Mouse (Mus musculus) heart, postnatal 0 days (tissue): Measurements from ENCODE around the gene Runx1. TPM values are rescaled to one million over a fixed set of nuclear protein-coding genes. Genes with fewer than 3 reads are reported as not detected.

Experiments
- ATAC-seq: fragments of 200-750 bp; cut with Nextera tagmentation; 2 replicates; pipeline ENCODE4 v1.8.0; 2017; ENCODE audit warnings: low read depth, moderate number of reproducible peaks, moderate library complexity; ENCODE audit not compliant: insufficient read depth
- DNase-seq: peaks from one replicate; pipeline ENCODE4 v3.0.0-alpha.2; 2016; ENCODE audit warnings: low spot score
- H3K27ac ChIP-seq: fragments of 300-500 bp; sonication (generic); 2 replicates; pipeline ENCODE4 v1.5.1; 2014; ENCODE audit warnings: low read depth, mild to moderate bottlenecking
- H3K27me3 ChIP-seq: fragments of 300-500 bp; sonication (generic); 2 replicates; pipeline ENCODE4 v1.6.1; 2014; ENCODE audit warnings: low read length, mixed read lengths; ENCODE audit not compliant: control insufficient read depth, insufficient read depth
- H3K36me3 ChIP-seq: fragments of 300-500 bp; sonication (generic); replicated peaks from 2 replicates; pipeline ENCODE4 v1.6.1; 2014; ENCODE audit warnings: low read length, mixed read lengths; ENCODE audit not compliant: control insufficient read depth, insufficient read depth
- H3K4me1 ChIP-seq: fragments of 300-500 bp; sonication (generic); 2 replicates; pipeline ENCODE4 v1.6.1; 2014; ENCODE audit warnings: antibody characterized with exemption; ENCODE audit not compliant: control insufficient read depth, insufficient read depth
- H3K4me2 ChIP-seq: fragments of 300-500 bp; sonication (generic); 2 replicates; pipeline ENCODE4 v1.6.1; 2014; ENCODE audit warnings: low read depth, mild to moderate bottlenecking, low read length, moderate library complexity
- H3K4me3 ChIP-seq: fragments of 300-500 bp; sonication (generic); 2 replicates; pipeline ENCODE4 v1.5.1; 2014; ENCODE audit warnings: low read depth, low read length
- H3K9ac ChIP-seq: fragments of 300-500 bp; sonication (generic); replicated peaks from 2 replicates; pipeline ENCODE4 v1.6.1; 2014; ENCODE audit warnings: low read depth, low read length, mixed read lengths
- H3K9me3 ChIP-seq: fragments of 300-500 bp; sonication (generic); replicated peaks from 2 replicates; pipeline ENCODE4 v1.6.1; 2016; ENCODE audit warnings: low read length; ENCODE audit not compliant: control insufficient read depth
- CTCF ChIP-seq: IDR thresholded peaks from 2 replicates; pipeline ENCODE4 v1.5.1; 2016; ENCODE audit warnings: antibody characterized with exemption, control low read depth, low read depth
- EP300 ChIP-seq: IDR thresholded peaks from 2 replicates; pipeline ENCODE4 v1.6.1; 2016; ENCODE audit warnings: antibody characterized with exemption, low read depth
- WGBS: fragments of 180-500 bp; shearing (Covaris S2); extraction: QIAGEN DNeasy Blood & Tissue Kit; methylation state at CpG from one replicate; pipeline ENCODE4 v1.1.7; 2014; 5-methylcytosine and 5-hydroxymethylcytosine counted together
- polyA plus RNA-seq: library from polyadenylated mRNA; unstranded; fragments of >200 nt; fragmentation: Nextera tagmentation; extraction: Ambion mirVana; gene quantifications from 2 replicates; pipeline ENCODE4 v1.2.1, GENCODE M21; 2015
- total RNA-seq: library from RNA; depleted of rRNA; stranded (reverse); fragments of >200 nt; gene quantifications from 2 replicates; pipeline ENCODE4 v1.2.3, GENCODE M21; 2014; ENCODE audit warnings: low replicate concordance

The Runx1 gene
- total and polyA plus RNA-seq, 2 experiments from 2014 or later: 0.33 to 1.3 TPM

GRCm38 (mm10) chr16:92856779-92857178, 30.8 kb upstream of the Runx1 start:
- no peak for ATAC-seq
- 55% methylated on average over 3 of the region's 3 CpGs for WGBS
- Histone ChIP-seq H3K4me3 (no peak overlapping the region), H3K36me3 (no peaks in the 10 kb centered on the region), H3K27ac (no peak overlapping the region), H3K9ac (no peak overlapping the region), H3K9me3 (no peaks in the 10 kb centered on the region), H3K4me2 (no peak overlapping the region), H3K27me3 (peaks cover 14% of the 10 kb centered on the region; the same call in 1 of the 2 replicates), H3K4me1 (no peaks in the 10 kb centered on the region)
- TF ChIP-seq CTCF: no peak
- TF ChIP-seq EP300: no peak
- no peak for DNase-seq

- whole genome bisulfite sequencing: 82% methylated on average over 6 of the region's 6 CpGs
- ATAC-seq (no peak), DNase-seq (no peak)
- no peak for TF ChIP-seq CTCF
- H3K4me2 ChIP-seq: no peak overlapping the region
- no peak overlapping the region for H3K4me3 ChIP-seq
- H3K4me1 ChIP-seq: no peaks in the 10 kb centered on the region
- H3K27me3 ChIP-seq: peaks cover 10% of the 10 kb centered on the region; the same call in 1 of the 2 replicates
- no peaks in the 10 kb centered on the region for H3K9me3 ChIP-seq
- no peak overlapping the region for H3K9ac ChIP-seq
- H3K36me3 ChIP-seq: no peaks in the 10 kb centered on the region
- no peak overlapping the region for H3K27ac ChIP-seq
Observed at GRCm38 (mm10) chr16:92852276-92852675, 26.3 kb upstream of the Runx1 start.

DNA sequence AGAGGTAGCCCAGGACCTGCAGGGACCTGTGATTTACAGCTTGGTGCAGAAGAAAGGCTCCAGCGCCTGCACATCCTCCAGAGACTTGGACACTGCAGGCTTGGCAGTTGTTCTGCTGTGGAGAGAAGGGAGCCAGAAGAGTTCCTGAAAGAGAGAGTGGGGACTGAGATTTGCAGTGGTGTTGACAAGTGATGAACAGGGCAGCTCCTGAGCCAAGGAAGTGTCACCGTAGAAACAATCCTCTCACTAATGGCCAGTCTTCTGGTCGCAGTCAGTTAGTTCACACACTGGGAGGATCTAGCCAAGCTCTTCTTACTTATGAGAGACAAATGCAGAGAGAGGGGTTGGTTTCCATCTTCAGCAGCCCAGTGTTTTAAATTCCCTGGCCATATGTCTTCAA, 24.5 kb upstream of the Runx1 start:
- TF ChIP-seq CTCF: no peak
- no peak for TF ChIP-seq EP300
- Histone ChIP-seq H3K9me3 (no peaks in the 10 kb centered on the region), H3K9ac (no peak overlapping the region), H3K27ac (no peak overlapping the region), H3K4me1 (no peaks in the 10 kb centered on the region), H3K4me2 (no peak overlapping the region), H3K36me3 (no peaks in the 10 kb centered on the region), H3K4me3 (no peak overlapping the region), H3K27me3 (peaks cover 5% of the 10 kb centered on the region; the same call in 1 of the 2 replicates)
- DNase-seq (no peak), ATAC-seq (no peak)
- 33% methylated on average over 3 of the region's 3 CpGs for WGBS

DNA sequence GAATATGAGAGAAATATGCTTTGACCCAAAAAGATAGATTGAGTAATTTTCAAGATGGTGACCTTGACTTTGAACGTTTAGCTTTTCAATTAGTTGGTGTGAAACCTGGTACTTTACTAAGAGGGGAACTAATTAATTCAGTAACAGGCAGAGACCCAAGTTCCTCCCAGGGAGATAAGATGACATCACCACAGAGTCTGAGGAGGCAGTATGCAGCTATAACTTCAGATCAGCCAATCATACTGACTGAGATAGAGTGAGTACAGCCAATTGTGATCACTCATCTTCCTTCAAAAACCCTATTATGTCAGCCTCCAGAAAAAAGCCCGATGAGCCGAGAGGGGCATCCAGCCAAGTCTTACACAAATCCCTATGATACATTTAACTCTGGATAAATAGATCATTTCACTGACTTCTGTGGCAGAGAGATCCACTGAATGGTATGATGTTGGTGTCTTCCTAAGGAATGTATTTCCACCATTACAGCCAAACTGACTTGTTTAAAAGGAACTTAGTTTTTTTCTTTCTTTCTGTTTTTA, 21.9 kb upstream of the Runx1 start:
- DNase-seq (no peak), ATAC-seq (no peak)
- TF ChIP-seq EP300: no peak
- no peak for TF ChIP-seq CTCF
- no peaks in the 10 kb centered on the region for H3K4me1 ChIP-seq
- H3K9ac ChIP-seq: no peak overlapping the region
- H3K4me2 ChIP-seq: no peak overlapping the region
- 57% methylated on average over 3 of the region's 3 CpGs for WGBS
- no peaks in the 10 kb centered on the region for H3K36me3 ChIP-seq
- no peak overlapping the region for H3K27ac ChIP-seq
- H3K4me3 ChIP-seq: no peak overlapping the region
- H3K9me3 ChIP-seq: no peaks in the 10 kb centered on the region
- H3K27me3 ChIP-seq: peaks cover 5% of the 10 kb centered on the region; the same call in 1 of the 2 replicates

DNA sequence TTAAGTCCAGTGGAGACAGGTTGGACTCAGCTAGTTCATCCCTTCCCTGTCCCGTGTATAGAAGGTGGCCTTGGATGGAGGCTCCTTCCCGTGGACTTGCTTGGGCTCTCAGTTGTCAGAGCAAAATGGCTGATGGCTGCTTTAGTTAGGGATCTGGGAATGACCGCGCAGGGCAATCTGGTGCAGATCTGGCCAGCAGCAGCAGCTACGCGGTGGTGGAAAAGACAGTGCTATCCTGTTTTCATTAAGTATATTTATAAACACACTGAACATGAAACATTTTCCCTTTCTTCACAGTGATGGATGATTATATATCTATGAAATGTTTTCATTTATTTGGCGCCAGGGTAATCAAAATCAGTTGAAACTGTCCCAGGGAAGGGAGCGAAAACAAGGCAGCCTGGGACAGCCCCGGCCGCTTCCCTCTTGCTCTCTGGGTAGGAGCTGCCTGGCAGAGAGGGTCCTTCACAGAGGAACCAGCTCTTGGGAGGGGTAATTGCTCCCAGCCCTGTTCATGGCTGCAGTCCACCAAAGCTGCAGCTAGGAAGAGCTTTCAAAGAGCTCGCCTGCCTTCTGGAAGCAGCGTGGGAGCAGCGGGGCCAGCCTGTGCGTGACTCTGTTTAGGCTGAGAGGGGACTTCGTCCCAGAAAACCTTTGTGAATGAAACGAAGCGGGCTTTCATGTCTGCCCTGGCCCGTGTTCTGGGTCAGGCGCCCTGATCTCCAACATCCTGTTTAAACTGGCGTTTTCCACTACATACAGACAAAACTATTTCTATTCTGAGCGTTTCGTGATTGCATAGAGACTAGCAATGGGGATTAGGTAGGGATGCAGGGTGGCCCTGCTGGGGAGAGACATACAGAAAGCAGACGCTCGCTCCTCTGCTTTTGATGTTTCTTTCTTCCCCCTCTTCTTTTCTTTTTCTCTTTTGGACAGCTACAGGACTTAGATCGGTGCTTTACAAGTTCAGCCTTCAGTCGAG, 19.6 kb upstream of the Runx1 start:
- Histone ChIP-seq H3K4me3 (no peak overlapping the region), H3K27me3 (no peaks in the 10 kb centered on the region; the same call in 1 of the 2 replicates), H3K9me3 (no peaks in the 10 kb centered on the region), H3K4me1 (no peaks in the 10 kb centered on the region), H3K36me3 (no peaks in the 10 kb centered on the region), H3K27ac (peak overlapping the region; percentile 32), H3K9ac (peak overlapping the region; percentile 18; the same call in 1 of the 2 replicates), H3K4me2 (0 out of 2 replicates have a peak overlapping the region, but pooled peaks have one; percentile 11)
- peak; percentile 26 for DNase-seq
- WGBS: 49% methylated on average over 26 of the region's 26 CpGs
- no peak for TF ChIP-seq CTCF
- no peak for TF ChIP-seq EP300
- ATAC-seq: no peak
